ENCODE assay signal across 8 mouse cellular contexts in genomic region chr3:108145534-108146445, GRCm38 (mm10). TPM values are rescaled to one million over a fixed set of nuclear protein-coding genes. Genes with fewer than 3 reads are reported as not detected.
DNase-seq lines count a peak whose midpoint lies in the region; ATAC-seq lines count a peak whose summit lies in the region.

Gene Gnai3, minus strand, starts transcription at chr3:108146146.

- H3K27me3 ChIP-seq in heart, embryonic 14.5 days (ENCODE audit: control insufficient read depth, insufficient read depth, low read length), result no peaks in the 10 kb centered on the region
- H3K27me3 ChIP-seq in liver, embryonic 13.5 days, result no peaks in the 10 kb centered on the region
- H3K27me3 ChIP-seq in stomach, embryonic 16.5 days (ENCODE audit: control insufficient read depth, insufficient read depth, low read length), result no peaks in the 10 kb centered on the region

- peak; percentile 85 for DNase-seq in c-Kit-negative CD71-positive TER-119-positive erythroid progenitor cells, embryonic 14.5 days (ENCODE audit: low read depth, low spot score)
- DNase-seq in fibroblast of lung, adult 2 months (ENCODE audit: low read depth), result peak; percentile 79
- DNase-seq in kidney, postnatal 14 days, result peak; percentile 94
- peak; percentile 86 for DNase-seq in liver, embryonic 13.5 days
- peak; percentile 95 for DNase-seq in neural tube, embryonic 10.5 days (ENCODE audit: extremely low spot score, low spot score)

- under 1% methylated on average over 63 of the region's 63 CpGs for WGBS in heart, embryonic 14.5 days
- under 1% methylated on average over 63 of the region's 63 CpGs for WGBS in liver, embryonic 13.5 days (ENCODE audit: insufficient replicate concordance)
- under 1% methylated on average over 62 of the region's 63 CpGs for WGBS in stomach, embryonic 16.5 days

- H3K36me3 ChIP-seq in heart, embryonic 14.5 days (ENCODE audit: control insufficient read depth, insufficient read depth, low read length), result peaks cover 5% of the 10 kb centered on the region; the same call in 1 of the 2 replicates
- peaks cover 10% of the 10 kb centered on the region for H3K36me3 ChIP-seq in liver, embryonic 13.5 days
- H3K36me3 ChIP-seq in stomach, embryonic 16.5 days (ENCODE audit: control insufficient read depth, insufficient read depth, low read length), result no peaks in the 10 kb centered on the region

- peak within 1 kb of the TSS; percentile 90 for H3K9ac ChIP-seq in heart, embryonic 14.5 days (ENCODE audit: low read length)
- H3K9ac ChIP-seq in liver, embryonic 13.5 days, result peak within 1 kb of the TSS; percentile 98
- H3K9ac ChIP-seq in stomach, embryonic 16.5 days (ENCODE audit: low read length), result peak within 1 kb of the TSS; percentile 95

- peak within 1 kb of the TSS; percentile 85 for H3K4me2 ChIP-seq in heart, embryonic 14.5 days (ENCODE audit: low read length)
- H3K4me2 ChIP-seq in liver, embryonic 13.5 days, result peak within 1 kb of the TSS; percentile 92
- peak within 1 kb of the TSS; percentile 88 for H3K4me2 ChIP-seq in stomach, embryonic 16.5 days (ENCODE audit: low read depth, low read length)

- peaks cover 4 to 21% of the 10 kb centered on the region in 2 experiments; a peak in 3 of 4 replicates for H3K4me1 ChIP-seq in heart, embryonic 14.5 days (ENCODE audit: control insufficient read depth in 2 of 2, insufficient read depth in 2 of 2, low read length in 2 of 2)
- H3K4me1 ChIP-seq in liver, embryonic 13.5 days (replicated peaks), result peaks cover 52% of the 10 kb centered on the region
- peaks cover 12% of the 10 kb centered on the region for H3K4me1 ChIP-seq in stomach, embryonic 16.5 days (ENCODE audit: control insufficient read depth, insufficient read depth, low read length)

- no peaks in the 10 kb centered on the region for H3K9me3 ChIP-seq in heart, embryonic 14.5 days (ENCODE audit: control insufficient read depth, low read length)
- H3K9me3 ChIP-seq in liver, embryonic 13.5 days (replicated peaks), result no peaks in the 10 kb centered on the region
- H3K9me3 ChIP-seq in stomach, embryonic 16.5 days (replicated peaks; ENCODE audit: control insufficient read depth, low read length), result no peaks in the 10 kb centered on the region

- H3K27ac ChIP-seq in heart, embryonic 14.5 days (replicated peaks in 1 of 2; ENCODE audit: control insufficient read depth in 1 of 2, insufficient read depth in 1 of 2, low read depth in 2 of 2, low read length in 2 of 2), result peak within 1 kb of the TSS; percentile 91 to 92
- peak within 1 kb of the TSS; percentile 98 for H3K27ac ChIP-seq in liver, embryonic 13.5 days
- peak within 1 kb of the TSS; percentile 97 for H3K27ac ChIP-seq in stomach, embryonic 16.5 days (ENCODE audit: low read length)

- ATAC-seq in CD4-positive, CD25-positive, alpha-beta regulatory T cell, adult 4 months, result peak; percentile 94
- ATAC-seq in heart, embryonic 14.5 days (ENCODE audit: insufficient number of reproducible peaks, insufficient read depth, low FRiP score, low read depth), result peak; percentile 88
- peak; percentile 95 for ATAC-seq in liver, embryonic 13.5 days (ENCODE audit: low read depth)
- ATAC-seq in stomach, embryonic 16.5 days (ENCODE audit: insufficient read depth, low FRiP score), result peak; percentile 94

- H3K4me3 ChIP-seq in heart, embryonic 14.5 days (ENCODE audit: control insufficient read depth in 1 of 2, insufficient read depth in 1 of 2, low read depth in 1 of 2, low read length in 2 of 2), result peak within 1 kb of the TSS; percentile 66 to 93
- peak within 1 kb of the TSS; percentile 100 for H3K4me3 ChIP-seq in liver, embryonic 13.5 days (replicated peaks)
- peak within 1 kb of the TSS; percentile 99 for H3K4me3 ChIP-seq in stomach, embryonic 16.5 days (replicated peaks; ENCODE audit: low read length)

RNA-seq across cellular contexts. Expression of gene Gnai3, which starts in this region (rescaled TPM):
- 10 to 100 TPM; 95.0 to 98.5 TPM for polyA plus RNA-seq in CD4-positive, CD25-positive, alpha-beta regulatory T cell, adult 4 months (2017; shearing (Covaris generic))
- polyA plus RNA-seq in heart, embryonic 14.5 days (2014; fragmentation: Nextera tagmentation; extraction: Ambion mirVana), result 71.4 and 74.0 TPM in 2 replicates
- polyA plus RNA-seq in liver, embryonic 13.5 days (2015; fragmentation: Nextera tagmentation; extraction: Ambion mirVana), result 67.8 and 83.4 TPM in 2 replicates
- 177 and 182 TPM in 2 replicates for polyA plus RNA-seq in stomach, embryonic 16.5 days (2015; fragmentation: Nextera tagmentation; extraction: Ambion mirVana)

Comparison
In these comparisons a context has a peak if more than half of its experiments do, and no peak if none do; other contexts are left out.
1. Peak in every context shown above with its lines: DNase-seq, ATAC-seq, H3K4me3 ChIP-seq and H3K27ac ChIP-seq.